Mouse (Mus musculus) stomach, postnatal 0 days (tissue): ENCODE measurements around the gene Gadd45g. TPM values are rescaled to one million over a fixed set of nuclear protein-coding genes. Genes with fewer than 3 reads are reported as not detected.

Experiments used
- ATAC-seq: fragments of 200-750 bp; cut with Nextera tagmentation; 2 replicates; pipeline ENCODE4 v1.8.0; 2017; ENCODE audit not compliant: low FRiP score, low TSS enrichment
- DNase-seq: peaks from one replicate; pipeline ENCODE4 v3.0.0-alpha.2; 2016; ENCODE audit warnings: low spot score
- H3K27ac ChIP-seq: fragments of 300-500 bp; sonication (generic); replicated peaks from 2 replicates; pipeline ENCODE4 v1.5.1; 2014; ENCODE audit warnings: mild to moderate bottlenecking, control low read depth
- H3K27me3 ChIP-seq: fragments of 300-500 bp; sonication (generic); 2 replicates; pipeline ENCODE4 v1.6.1; 2014; ENCODE audit warnings: low read length; ENCODE audit not compliant: control insufficient read depth, insufficient read depth
- H3K36me3 ChIP-seq: fragments of 300-500 bp; sonication (generic); 2 replicates; pipeline ENCODE4 v1.6.1; 2014; ENCODE audit warnings: low read length, mixed read lengths; ENCODE audit not compliant: control insufficient read depth, insufficient read depth
- H3K4me1 ChIP-seq: fragments of 300-500 bp; sonication (generic); replicated peaks from 2 replicates; pipeline ENCODE4 v1.6.1; 2014; ENCODE audit warnings: antibody characterized with exemption; ENCODE audit not compliant: control insufficient read depth, insufficient read depth
- H3K4me2 ChIP-seq: fragments of 300-500 bp; sonication (generic); replicated peaks from 2 replicates; pipeline ENCODE4 v1.6.1; 2014; ENCODE audit warnings: low read depth, mild to moderate bottlenecking, control low read depth, moderate library complexity
- H3K4me3 ChIP-seq: fragments of 300-500 bp; sonication (generic); 2 replicates; pipeline ENCODE4 v1.5.1; 2014; ENCODE audit warnings: low read depth, low read length, control low read depth
- H3K9ac ChIP-seq: fragments of 300-500 bp; sonication (generic); 2 replicates; pipeline ENCODE4 v1.6.1; 2014; ENCODE audit warnings: mild to moderate bottlenecking, low read length, control low read depth, mixed read lengths
- H3K9me3 ChIP-seq: fragments of 300-500 bp; sonication (generic); 2 replicates; pipeline ENCODE4 v1.6.1; 2016; ENCODE audit warnings: low read length; ENCODE audit not compliant: control insufficient read depth
- CTCF ChIP-seq: IDR thresholded peaks from 2 replicates; pipeline ENCODE4 v1.5.1; 2016; ENCODE audit warnings: antibody characterized with exemption, low read depth, mild to moderate bottlenecking, moderate library complexity
- EP300 ChIP-seq: optimal IDR thresholded peaks from 2 replicates; pipeline ENCODE3; 2016; ENCODE audit warnings: antibody characterized with exemption
- WGBS: fragments of 180-500 bp; shearing (Covaris S2); extraction: QIAGEN DNeasy Blood & Tissue Kit; methylation state at CpG from one replicate; pipeline ENCODE4 v1.1.7; 2014; 5-methylcytosine and 5-hydroxymethylcytosine counted together
- polyA plus RNA-seq: library from polyadenylated mRNA; unstranded; fragments of >200 nt; fragmentation: Nextera tagmentation; extraction: Ambion mirVana; gene quantifications from 2 replicates; pipeline ENCODE4 v1.2.1, GENCODE M21; 2015

The Gadd45g gene
- polyA plus RNA-seq, 1 experiment from 2014 or later: 37.1 TPM

DNA sequence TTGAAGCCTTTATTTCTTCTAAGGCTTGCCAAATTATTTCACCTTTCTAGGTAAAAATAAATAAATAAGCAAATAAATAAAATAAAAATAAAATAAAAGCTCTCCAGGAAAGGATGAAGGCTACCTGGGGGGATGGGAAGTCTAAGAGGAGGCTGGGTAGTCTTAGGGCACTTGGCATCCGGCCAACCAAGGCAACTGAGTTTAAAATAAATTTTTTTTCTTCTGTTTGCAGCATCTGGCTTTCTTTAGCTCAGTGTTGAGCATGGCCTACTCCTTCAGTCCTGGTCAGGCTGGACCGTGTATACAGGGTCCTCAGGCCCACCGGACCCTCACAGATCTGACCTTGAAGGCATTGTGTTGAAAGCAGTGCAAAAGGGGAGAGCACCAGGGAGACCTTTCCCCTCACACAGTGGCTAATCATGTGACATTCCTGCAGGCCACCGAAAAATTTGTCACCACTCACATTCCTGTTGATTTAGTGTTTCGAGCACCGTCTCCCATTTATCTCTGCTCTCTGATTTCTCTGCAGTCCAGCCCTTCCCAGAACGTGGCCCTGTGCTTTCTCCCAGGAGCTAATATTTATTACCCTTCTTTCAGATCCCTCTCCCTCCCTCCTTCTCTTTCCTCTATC is 6.2 kb downstream of the Gadd45g start:
- H3K9ac ChIP-seq: no peak overlapping the region
- ATAC-seq (peak; percentile 5; the same call in 1 of the 2 replicates), DNase-seq (no peak)
- no peak overlapping the region for H3K4me2 ChIP-seq
- H3K27ac ChIP-seq: 0 out of 2 replicates have a peak overlapping the region, but pooled peaks have one; percentile 24
- H3K4me3 ChIP-seq: no peak overlapping the region
- WGBS: 32% methylated on average over 7 of the region's 7 CpGs
- H3K27me3 ChIP-seq: no peaks in the 10 kb centered on the region
- TF ChIP-seq EP300 (no peak), CTCF (no peak)
- H3K36me3 ChIP-seq: no peaks in the 10 kb centered on the region
- H3K9me3 ChIP-seq: no peaks in the 10 kb centered on the region
- H3K4me1 ChIP-seq: peaks cover 3% of the 10 kb centered on the region

GRCm38 (mm10) chr13:51853301-51854243 is 7.1 kb downstream of the Gadd45g start:
- peak; percentile 77 for DNase-seq

GRCm38 (mm10) chr13:51855584-51855983 is 9.1 kb downstream of the Gadd45g start:
- no peaks in the 10 kb centered on the region for H3K9me3 ChIP-seq
- no peak for ATAC-seq
- H3K27ac ChIP-seq: no peak overlapping the region
- no peak overlapping the region for H3K4me3 ChIP-seq
- DNase-seq: no peak
- no peaks in the 10 kb centered on the region for H3K36me3 ChIP-seq
- no peaks in the 10 kb centered on the region for H3K27me3 ChIP-seq
- H3K9ac ChIP-seq: no peak overlapping the region
- H3K4me1 ChIP-seq: peaks cover 3% of the 10 kb centered on the region; the same call in 1 of the 2 replicates
- WGBS: 71% methylated on average over 5 of the region's 5 CpGs
- TF ChIP-seq EP300 (no peak), CTCF (no peak)
- H3K4me2 ChIP-seq: no peak overlapping the region

More at GRCm38 (mm10) chr13:51853301-51854243, 7.1 kb downstream of the Gadd45g start:
- TF ChIP-seq CTCF: no peak
- TF ChIP-seq EP300: no peak
- peak; percentile 94 for ATAC-seq
- WGBS: 28% methylated on average over 16 of the region's 16 CpGs
- H3K36me3 ChIP-seq: no peaks in the 10 kb centered on the region
- H3K9me3 ChIP-seq: no peaks in the 10 kb centered on the region
- H3K27ac ChIP-seq: peak overlapping the region; percentile 59
- peaks cover 3% of the 10 kb centered on the region for H3K4me1 ChIP-seq
- no peak overlapping the region for H3K4me2 ChIP-seq
- H3K27me3 ChIP-seq: no peaks in the 10 kb centered on the region
- H3K9ac ChIP-seq: no peak overlapping the region
- no peak overlapping the region for H3K4me3 ChIP-seq

DNA sequence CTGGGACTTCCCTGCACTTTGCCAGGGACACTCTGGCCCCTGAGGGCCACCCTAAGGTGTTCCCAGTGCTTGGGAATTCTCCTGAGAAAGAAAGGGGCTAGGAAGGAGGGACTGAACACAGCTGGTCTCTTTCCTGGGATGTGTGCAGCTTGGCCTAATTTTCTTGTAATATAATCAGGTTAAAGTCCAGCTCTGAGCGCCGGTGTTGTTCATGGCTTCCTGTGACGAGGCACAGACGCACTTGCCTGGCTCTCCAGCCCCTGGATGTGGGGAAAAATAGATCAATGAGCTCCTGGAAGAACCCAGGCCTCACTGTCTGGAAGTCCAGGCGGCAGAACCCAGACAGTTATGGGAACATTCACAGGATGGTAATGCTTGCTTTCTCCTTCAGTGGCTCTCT is 10.7 kb downstream of the Gadd45g start:
- no peak overlapping the region for H3K9ac ChIP-seq
- TF ChIP-seq CTCF (no peak), EP300 (no peak)

GRCm38 (mm10) chr13:51858475-51858874 is 12.0 kb downstream of the Gadd45g start:
- DNase-seq: no peak
- 52% methylated on average over 4 of the region's 4 CpGs for WGBS
- Histone ChIP-seq H3K27me3 (no peaks in the 10 kb centered on the region), H3K27ac (no peak overlapping the region), H3K36me3 (no peaks in the 10 kb centered on the region), H3K9me3 (no peaks in the 10 kb centered on the region), H3K4me1 (peaks cover 2% of the 10 kb centered on the region; the same call in 1 of the 2 replicates), H3K4me3 (no peak overlapping the region), H3K9ac (no peak overlapping the region), H3K4me2 (no peak overlapping the region)
- TF ChIP-seq CTCF (no peak), EP300 (no peak)
- ATAC-seq: no peak

More for the DNA sequence above, 10.7 kb downstream of the Gadd45g start:
- Histone ChIP-seq H3K27me3 (no peaks in the 10 kb centered on the region), H3K36me3 (no peaks in the 10 kb centered on the region), H3K4me2 (no peak overlapping the region), H3K9me3 (no peaks in the 10 kb centered on the region), H3K4me1 (peaks cover 3% of the 10 kb centered on the region; the same call in 1 of the 2 replicates), H3K27ac (no peak overlapping the region), H3K4me3 (no peak overlapping the region)
- no peak for ATAC-seq
- WGBS: 49% methylated on average over 5 of the region's 5 CpGs
- DNase-seq: no peak
